Mouse (Mus musculus) embryonic fibroblast, embryonic 13.5 days (primary cell): ENCODE measurements around the gene Zbtb4. TPM values are rescaled to one million over a fixed set of nuclear protein-coding genes. Genes with fewer than 3 reads are reported as not detected.
"Not testable (repeated sequence)": the region's sequence is repeated elsewhere in the genome, so short reads cannot be mapped to it uniquely, and the experiment has no call there.

Experiments used
- H3K27ac ChIP-seq: 2 replicates; pipeline ENCODE4 v1.5.1; 2012; ENCODE audit warnings: low read length, control low read depth, inconsistent platforms; ENCODE audit not compliant: insufficient read depth
- H3K4me1 ChIP-seq: 2 replicates; pipeline ENCODE4 v1.6.1; 2011; ENCODE audit warnings: low read length; ENCODE audit not compliant: control insufficient read depth, insufficient read depth
- H3K4me3 ChIP-seq: 2 replicates; pipeline ENCODE4 v1.5.1; 2011; ENCODE audit warnings: mild to moderate bottlenecking, control low read depth, low read length; ENCODE audit not compliant: insufficient read depth
- CTCF ChIP-seq: IDR thresholded peaks from 2 replicates; pipeline ENCODE4 v1.5.1; 2011; ENCODE audit warnings: mild to moderate bottlenecking, control low read depth, low read length, moderate library complexity, borderline replicate concordance; ENCODE audit not compliant: insufficient read depth
- POLR2A ChIP-seq: IDR thresholded peaks from 2 replicates; pipeline ENCODE4 v1.6.1; 2011; ENCODE audit warnings: low read depth, mild to moderate bottlenecking, control low read depth, low read length, moderate library complexity
- polyA plus RNA-seq: library from polyadenylated mRNA; stranded (reverse); fragments of >200 nt; gene quantifications from 2 replicates; pipeline ENCODE4 v1.2.4, GENCODE M21; 2011; ENCODE audit warnings: low read depth; ENCODE audit not compliant: missing spikeins, insufficient read length

Zbtb4 gene
- polyA plus RNA-seq: 22.6 and 28.5 TPM in 2 replicates

DNA sequence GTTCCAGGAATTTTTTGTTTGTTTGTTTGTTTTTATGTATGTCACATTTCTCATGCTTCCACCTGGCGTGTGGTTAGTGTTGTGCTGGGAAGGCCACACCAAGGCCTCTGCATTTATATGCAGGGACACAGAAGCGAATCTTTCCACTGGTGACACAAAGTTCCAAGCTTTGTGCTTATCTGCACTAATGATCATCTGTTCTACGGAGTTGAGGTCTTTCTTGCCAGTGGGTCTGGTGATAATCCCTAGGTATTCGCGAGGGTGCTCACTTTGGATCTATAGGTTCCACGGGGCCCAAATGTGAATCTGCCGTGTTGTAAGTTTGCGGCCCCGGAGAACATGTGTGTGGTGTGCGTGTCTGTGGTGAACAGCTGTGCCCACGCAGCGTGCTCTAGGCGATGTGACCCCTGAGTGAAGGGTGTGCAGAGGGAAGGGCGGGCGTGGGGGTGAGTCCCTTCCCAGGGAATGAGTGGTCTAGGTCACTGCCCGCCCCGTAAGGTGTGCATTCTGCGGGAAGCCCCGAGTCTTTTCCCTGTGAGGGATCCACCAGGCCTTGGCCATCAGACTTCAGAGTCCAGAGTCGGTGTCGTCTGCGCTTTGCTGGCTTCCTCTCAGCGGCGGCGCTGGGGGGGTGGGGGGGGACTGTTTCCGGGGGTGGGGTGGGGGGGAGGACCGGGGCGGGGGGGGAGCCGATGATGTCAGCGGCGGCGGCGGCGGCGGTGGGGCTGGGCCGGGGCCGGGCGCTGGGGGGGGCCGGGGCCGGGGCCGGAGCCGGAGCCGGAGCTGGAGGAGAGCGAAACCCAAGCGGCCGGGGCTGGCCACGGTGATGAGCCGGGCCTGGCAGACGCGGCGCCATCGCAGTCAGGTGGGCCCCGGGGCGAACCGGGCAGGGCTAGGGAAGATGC, at the start of gene Zbtb4:
Gene Zbtb4 (plus strand): TSS at position 692 of the 905 bp plus-strand sequence.
- peaks cover 13% of the 10 kb centered on the region; the same call in 1 of the 2 replicates for H3K4me1 ChIP-seq
- H3K4me3 ChIP-seq: peak within 1 kb of the TSS; percentile 88
- peak within 1 kb of the TSS; percentile 38; the same call in 1 of the 2 replicates for H3K27ac ChIP-seq
- TF ChIP-seq POLR2A (peak; percentile 67), CTCF (no peak)

DNA sequence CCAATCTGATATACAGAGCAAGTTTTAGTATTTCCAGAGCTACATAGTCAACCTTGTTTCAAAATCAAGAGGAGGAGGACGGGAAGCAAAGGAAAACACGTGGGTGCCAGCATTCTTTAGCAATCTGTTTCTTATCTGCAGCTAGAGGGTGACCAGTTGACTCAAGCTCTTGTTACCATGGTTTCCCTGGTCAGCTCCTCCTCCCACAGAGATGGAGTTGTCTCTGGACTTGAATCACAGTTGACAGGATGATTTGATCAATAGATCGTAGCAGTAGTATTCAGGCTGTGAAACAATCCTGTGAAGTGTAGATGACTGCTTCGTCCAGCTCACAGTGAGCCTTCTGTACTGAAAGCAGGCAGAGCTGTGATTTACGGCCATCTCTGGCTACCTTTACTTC, 49.8 kb upstream of the Zbtb4 start:
- TF ChIP-seq CTCF (no peak), POLR2A (no peak)
- H3K4me1 ChIP-seq: peaks cover 3% of the 10 kb centered on the region; the same call in 1 of the 2 replicates
- peak overlapping the region; percentile 82 for H3K27ac ChIP-seq
- H3K4me3 ChIP-seq: no peak overlapping the region

DNA sequence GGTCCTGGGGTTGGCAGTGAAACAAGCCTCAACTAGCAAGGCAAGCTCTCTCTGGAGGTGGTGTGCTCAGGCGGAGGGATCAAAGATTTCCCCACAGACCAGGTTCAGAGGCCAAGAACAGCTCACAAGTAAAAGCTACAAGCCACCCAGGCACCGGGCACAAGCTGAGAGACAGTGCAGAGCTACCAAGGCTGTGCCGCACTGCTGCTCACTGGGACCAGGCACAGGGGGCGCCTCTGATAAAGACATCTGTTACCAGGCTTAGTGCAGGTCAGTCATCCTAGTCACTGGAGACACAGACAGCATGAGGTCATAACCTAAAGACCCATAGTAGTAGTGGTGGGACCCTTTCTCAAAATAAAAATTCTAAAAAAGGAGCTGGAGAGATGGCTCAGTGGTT, 48.8 kb upstream of the Zbtb4 start:
- Histone ChIP-seq H3K4me3 (no peak overlapping the region), H3K27ac (no peak overlapping the region), H3K4me1 (peaks cover 3% of the 10 kb centered on the region; the same call in 1 of the 2 replicates)
- TF ChIP-seq POLR2A: no peak
- no peak for TF ChIP-seq CTCF

DNA sequence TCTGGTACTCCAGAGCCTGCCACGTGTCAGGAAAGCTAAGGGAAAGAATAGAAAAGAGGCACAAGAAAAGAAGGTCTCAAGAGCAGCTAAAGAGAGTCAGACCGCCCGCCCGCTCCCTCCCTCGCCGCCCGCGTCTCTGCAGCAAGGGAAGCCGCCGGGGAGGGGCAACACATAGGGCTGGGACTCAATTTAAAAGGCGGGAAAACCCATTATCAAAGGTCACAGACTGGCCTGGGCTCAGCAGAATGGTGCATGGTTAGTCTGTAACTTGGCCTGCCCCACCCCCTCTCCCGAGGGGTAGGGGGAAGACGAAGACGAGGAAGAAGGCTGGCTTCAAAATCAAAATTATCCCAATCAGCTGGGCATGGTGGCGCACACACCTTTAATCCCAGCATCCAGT, 47.1 kb upstream of the Zbtb4 start:
- TF ChIP-seq CTCF (no peak), POLR2A (no peak)
- peaks cover 3% of the 10 kb centered on the region; the same call in 1 of the 2 replicates for H3K4me1 ChIP-seq
- no peak overlapping the region for H3K4me3 ChIP-seq
- no peak overlapping the region for H3K27ac ChIP-seq

DNA sequence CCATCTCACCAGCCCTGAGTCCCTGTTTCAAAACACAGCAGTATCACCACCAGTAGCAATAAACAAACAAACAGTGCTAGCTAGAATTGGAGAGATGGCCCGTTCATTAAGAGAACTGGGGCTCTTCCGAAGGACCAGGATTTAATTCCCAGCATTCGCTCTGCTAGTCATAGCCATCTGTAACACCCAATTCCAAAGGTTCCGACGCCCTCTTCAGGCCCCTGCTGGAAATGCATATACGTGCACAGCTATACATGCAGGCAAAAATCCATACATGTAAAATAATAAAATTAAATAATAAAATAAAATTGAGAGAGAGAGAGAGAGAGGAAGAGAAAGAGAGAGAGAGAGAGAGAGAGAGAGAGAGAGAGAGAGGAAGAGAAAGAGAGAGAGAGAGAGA, 46.3 kb upstream of the Zbtb4 start:
- Histone ChIP-seq H3K4me1 (peaks cover 3% of the 10 kb centered on the region; the same call in 1 of the 2 replicates), H3K4me3 (no peak overlapping the region), H3K27ac (no peak overlapping the region)
- no peak for TF ChIP-seq CTCF
- no peak for TF ChIP-seq POLR2A

DNA sequence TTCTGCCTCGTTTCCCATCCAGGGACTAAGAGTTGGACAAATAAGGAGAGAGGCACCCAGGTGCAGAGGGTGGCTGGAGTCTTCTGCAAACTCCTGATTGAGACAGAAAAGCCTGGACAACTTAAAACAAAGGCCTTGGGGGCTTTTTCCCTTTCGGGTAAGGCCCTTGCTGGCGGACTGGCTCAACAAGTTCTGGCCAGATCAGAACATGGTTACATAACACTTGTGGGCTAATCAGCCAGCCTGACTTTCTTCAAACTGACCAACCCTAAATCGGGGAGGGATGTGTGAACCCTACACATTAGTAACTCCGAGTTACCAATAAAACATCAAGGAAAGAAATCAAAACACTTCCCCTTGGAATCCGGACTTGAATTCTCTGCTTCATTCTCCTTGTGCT, 44.9 kb upstream of the Zbtb4 start:
- no peak overlapping the region for H3K4me3 ChIP-seq
- TF ChIP-seq CTCF: no peak
- no peak overlapping the region for H3K27ac ChIP-seq
- peaks cover 3% of the 10 kb centered on the region; the same call in 1 of the 2 replicates for H3K4me1 ChIP-seq

DNA sequence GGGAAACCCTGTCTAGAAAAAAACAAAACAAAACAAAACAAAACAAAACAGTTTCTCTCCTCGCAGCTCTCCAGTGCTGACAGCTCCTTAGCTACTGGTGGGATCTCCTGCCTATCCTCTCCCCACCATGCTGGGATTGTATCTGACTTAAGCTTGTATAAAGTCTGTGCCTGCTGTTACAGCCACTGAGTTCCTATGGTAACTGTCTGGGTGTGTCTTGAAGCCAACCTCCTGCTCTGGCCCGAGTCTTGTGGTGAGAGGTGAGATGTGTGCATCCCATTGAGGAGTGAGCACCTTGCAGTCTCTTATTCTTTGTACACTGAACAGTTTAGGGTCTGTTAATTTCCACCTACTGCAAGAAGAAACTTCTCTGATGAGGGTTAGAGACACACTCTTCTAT, 42.6 kb upstream of the Zbtb4 start:
- no peak overlapping the region for H3K4me3 ChIP-seq
- TF ChIP-seq CTCF (no peak), POLR2A (no peak)
- H3K4me1 ChIP-seq: no peaks in the 10 kb centered on the region
- H3K27ac ChIP-seq: no peak overlapping the region

DNA sequence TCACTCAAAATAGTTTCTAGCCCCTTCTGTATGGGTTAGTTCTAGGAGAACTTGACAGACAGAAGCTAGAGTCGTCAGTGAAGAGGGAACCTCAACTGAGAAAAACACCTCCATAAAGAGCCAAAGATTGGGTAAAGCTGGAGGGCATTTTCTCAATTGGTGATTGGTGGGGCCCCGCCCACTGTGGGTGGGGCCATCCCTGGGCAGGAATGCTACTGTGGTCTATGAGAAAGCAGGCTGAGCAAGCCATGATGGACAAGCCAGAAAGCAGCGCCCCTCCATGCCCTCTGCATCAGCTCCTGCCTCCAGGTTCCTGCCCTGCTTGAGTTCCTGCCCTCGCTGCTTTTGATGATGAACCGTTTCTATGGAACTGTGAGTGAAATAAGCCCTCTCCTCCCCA, 39.8 kb upstream of the Zbtb4 start:
- TF ChIP-seq POLR2A (no peak), CTCF (no peak)
- no peak overlapping the region for H3K4me3 ChIP-seq
- H3K27ac ChIP-seq: no peak overlapping the region
- H3K4me1 ChIP-seq: no peaks in the 10 kb centered on the region

DNA sequence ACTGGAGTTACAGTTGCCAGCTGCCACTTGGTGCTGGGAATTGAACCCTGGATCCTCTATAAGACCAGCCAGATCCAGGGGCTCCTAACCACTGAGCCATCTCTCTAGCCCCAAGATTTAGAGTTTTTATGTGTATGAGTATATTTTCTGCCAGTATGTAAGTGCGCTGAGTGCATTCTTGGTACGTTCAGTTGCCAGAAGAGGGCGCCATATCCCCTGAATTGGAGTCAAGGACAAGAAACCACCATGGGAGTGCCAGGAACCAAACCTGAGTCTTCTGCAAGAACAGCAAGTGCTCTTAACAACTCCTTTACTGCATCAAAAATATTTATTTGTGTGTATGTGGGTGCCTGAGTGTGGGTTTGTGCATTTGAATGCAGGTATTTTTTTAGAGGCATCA, 36.6 kb upstream of the Zbtb4 start:
- H3K4me1 ChIP-seq: no peaks in the 10 kb centered on the region
- H3K27ac ChIP-seq: no peak overlapping the region
- no peak for TF ChIP-seq POLR2A
- peak; percentile 15; the same call in 1 of the 2 replicates for TF ChIP-seq CTCF
- no peak overlapping the region for H3K4me3 ChIP-seq

DNA sequence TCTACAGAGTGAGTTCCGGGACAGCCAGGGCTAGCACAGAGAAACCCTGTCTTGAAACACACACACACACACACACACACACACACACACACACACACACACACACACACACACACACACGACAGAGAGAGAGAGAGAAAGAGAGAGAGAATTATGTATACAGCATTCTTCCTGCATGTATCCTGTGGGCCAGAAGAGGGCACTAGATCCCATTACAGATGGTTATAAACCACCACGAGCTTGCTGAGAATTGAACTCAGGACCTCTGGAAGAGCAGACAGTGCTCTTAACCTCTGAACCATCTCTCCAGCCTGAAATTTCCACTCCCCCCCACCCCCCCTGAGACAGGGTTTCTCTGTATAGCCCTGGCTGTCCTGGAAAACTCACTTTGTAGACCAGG, 34.3 kb upstream of the Zbtb4 start:
- not testable (repeated sequence) for H3K4me3 ChIP-seq, H3K4me1 ChIP-seq, H3K27ac ChIP-seq
